Mouse (Mus musculus) megakaryocyte, embryonic 14.5 days (primary cell): ENCODE data around the gene Tspan15. TPM values are rescaled to one million over a fixed set of nuclear protein-coding genes. Genes with fewer than 3 reads are reported as not detected.

Experiments
- H3K27me3 ChIP-seq: replicated peaks from 2 replicates; pipeline ENCODE3; 2012; ENCODE audit warnings: inconsistent platforms
- H3K36me3 ChIP-seq: replicated peaks from 2 replicates; pipeline ENCODE3; 2012; ENCODE audit warnings: low read length, inconsistent platforms, mixed read lengths
- H3K4me1 ChIP-seq: 2 replicates; pipeline ENCODE4 v1.6.1; 2012; ENCODE audit warnings: inconsistent platforms
- H3K4me3 ChIP-seq: replicated peaks from 2 replicates; pipeline ENCODE3; 2012; ENCODE audit warnings: moderate library complexity, mild to moderate bottlenecking, inconsistent platforms
- H3K9me3 ChIP-seq: 2 replicates; pipeline ENCODE4 v1.6.1; 2012; ENCODE audit warnings: inconsistent platforms
- FLI1 ChIP-seq: IDR thresholded peaks from 2 replicates; pipeline ENCODE4 v1.6.1; 2012; ENCODE audit warnings: low read length, inconsistent platforms, mixed read lengths
- GATA1 ChIP-seq: IDR thresholded peaks from 3 replicates; pipeline ENCODE4 v1.6.1; 2012; ENCODE audit warnings: mixed read lengths, low read length, inconsistent platforms, borderline replicate concordance
- polyA plus RNA-seq: library from polyadenylated mRNA; stranded (reverse); fragments of >175 nt; gene quantifications from 2 replicates; pipeline ENCODE4 v1.2.3, GENCODE M21; 2012; ENCODE audit warnings: low replicate concordance; ENCODE audit not compliant: insufficient read depth

The Tspan15 gene
- polyA plus RNA-seq, result not detected in 2 replicates

DNA sequence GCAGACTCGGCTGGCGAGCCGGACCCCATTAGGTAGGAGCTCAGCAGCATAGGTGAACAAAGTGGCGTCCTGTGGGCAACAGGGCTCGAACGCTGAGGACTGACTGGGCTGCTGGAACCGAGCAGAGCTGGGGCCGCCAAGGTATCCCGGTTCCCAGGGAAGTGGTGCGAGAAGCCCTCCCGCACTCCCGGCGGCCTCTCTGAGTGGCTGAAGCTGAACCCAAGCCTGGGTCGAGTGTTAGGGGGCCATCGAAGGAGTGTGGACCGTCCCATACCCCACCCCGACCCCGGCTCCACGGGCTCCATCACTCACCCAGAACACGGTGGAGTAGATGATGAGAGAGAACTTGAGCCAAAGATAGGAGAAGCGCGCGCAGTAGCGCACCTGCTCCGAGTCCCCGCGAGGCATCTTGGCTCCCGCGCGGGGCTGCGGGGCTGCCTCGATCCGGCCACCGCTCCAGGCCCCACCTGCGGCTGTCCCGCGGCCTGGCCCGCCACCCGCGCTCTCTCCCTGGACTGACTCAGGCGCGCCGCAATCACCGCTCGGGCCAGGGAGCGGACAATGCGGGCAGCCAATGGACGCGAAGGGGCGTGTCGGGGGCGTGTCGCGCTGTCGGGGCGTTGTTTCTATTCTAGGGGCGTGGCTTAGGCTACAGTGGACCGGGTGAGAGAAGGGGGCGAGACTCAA is at the start of gene Tspan15:
Gene Tspan15, minus strand, starts transcription at position 544 of the 687 bp plus-strand sequence.
- peak within 1 kb of the TSS; percentile 86 for H3K4me3 ChIP-seq
- no peaks in the 10 kb centered on the region for H3K9me3 ChIP-seq
- peaks cover 13% of the 10 kb centered on the region for H3K4me1 ChIP-seq
- H3K27me3 ChIP-seq, result peaks cover 82% of the 10 kb centered on the region
- no peak for TF ChIP-seq GATA1
- no peaks in the 10 kb centered on the region for H3K36me3 ChIP-seq

DNA sequence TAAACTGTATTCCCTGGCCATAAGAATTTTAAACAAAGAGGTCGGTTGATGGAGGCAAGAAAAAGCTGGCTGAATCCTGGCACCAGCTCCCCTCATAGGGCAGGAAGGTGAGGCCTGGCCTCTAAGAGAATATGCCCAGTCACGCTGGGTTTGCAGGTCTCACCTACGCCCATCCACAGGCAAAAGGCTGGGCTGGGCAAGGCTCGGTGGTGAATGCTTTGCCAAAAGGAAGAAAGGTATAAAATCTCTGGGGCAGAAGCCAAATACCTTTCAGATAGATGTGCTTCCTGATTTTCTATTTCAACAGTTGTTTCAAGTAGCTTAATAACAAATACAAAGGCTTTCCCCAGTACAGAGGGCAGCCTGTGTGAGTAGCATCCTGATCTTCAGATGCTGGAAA is 48.6 kb upstream of the Tspan15 start:
- TF ChIP-seq FLI1 (no peak), GATA1 (no peak)
- Histone ChIP-seq H3K4me3 (no peak overlapping the region), H3K36me3 (peaks cover 98% of the 10 kb centered on the region), H3K9me3 (no peaks in the 10 kb centered on the region), H3K27me3 (no peaks in the 10 kb centered on the region), H3K4me1 (peaks cover 9% of the 10 kb centered on the region; the same call in 1 of the 2 replicates)

GRCm38 (mm10) chr10:62279066-62279465 is 48.0 kb upstream of the Tspan15 start:
- peaks cover 9% of the 10 kb centered on the region; the same call in 1 of the 2 replicates for H3K4me1 ChIP-seq
- no peaks in the 10 kb centered on the region for H3K9me3 ChIP-seq
- H3K36me3 ChIP-seq, result peaks cover 98% of the 10 kb centered on the region
- H3K27me3 ChIP-seq, result no peaks in the 10 kb centered on the region
- no peak overlapping the region for H3K4me3 ChIP-seq
- no peak for TF ChIP-seq GATA1
- TF ChIP-seq FLI1, result no peak

GRCm38 (mm10) chr10:62277499-62278293 is 46.6 kb upstream of the Tspan15 start:
- TF ChIP-seq GATA1, result no peak
- no peak for TF ChIP-seq FLI1
- Histone ChIP-seq H3K27me3 (no peaks in the 10 kb centered on the region), H3K36me3 (peaks cover 98% of the 10 kb centered on the region), H3K4me3 (no peak overlapping the region), H3K9me3 (no peaks in the 10 kb centered on the region), H3K4me1 (peaks cover 4% of the 10 kb centered on the region; the same call in 1 of the 2 replicates)

- Histone ChIP-seq H3K36me3 (peaks cover 96% of the 10 kb centered on the region), H3K27me3 (no peaks in the 10 kb centered on the region), H3K4me1 (peaks cover 3% of the 10 kb centered on the region; the same call in 1 of the 2 replicates), H3K9me3 (no peaks in the 10 kb centered on the region), H3K4me3 (no peak overlapping the region)
- TF ChIP-seq GATA1 (no peak), FLI1 (no peak)
These were observed 44.2 kb upstream of the Tspan15 start for GRCm38 (mm10) chr10:62275235-62275634.

DNA sequence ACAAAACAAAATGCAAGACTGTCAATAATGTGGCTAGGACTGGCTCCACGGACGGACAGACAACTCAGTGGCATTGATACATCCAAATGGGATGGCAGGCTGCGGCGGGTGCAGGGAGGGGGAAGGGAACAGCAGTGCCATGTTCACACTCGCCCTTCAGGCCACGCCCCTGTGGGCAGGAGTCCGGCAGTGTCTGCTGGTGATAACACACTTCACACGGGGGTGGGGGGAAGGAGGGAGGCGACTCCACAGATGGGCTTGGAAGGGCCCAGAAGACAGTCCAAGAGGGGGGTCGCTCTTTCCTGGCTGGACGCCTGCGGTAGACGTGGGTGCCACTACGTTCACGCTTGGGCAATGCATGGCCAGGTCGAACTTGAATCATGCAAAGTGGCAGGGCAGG is 38.2 kb upstream of the Tspan15 start:
- peaks cover 34% of the 10 kb centered on the region for H3K4me1 ChIP-seq
- peaks cover 67% of the 10 kb centered on the region for H3K36me3 ChIP-seq
- H3K9me3 ChIP-seq, result no peaks in the 10 kb centered on the region
- no peaks in the 10 kb centered on the region for H3K27me3 ChIP-seq
- no peak overlapping the region for H3K4me3 ChIP-seq
- TF ChIP-seq GATA1 (no peak), FLI1 (no peak)

DNA sequence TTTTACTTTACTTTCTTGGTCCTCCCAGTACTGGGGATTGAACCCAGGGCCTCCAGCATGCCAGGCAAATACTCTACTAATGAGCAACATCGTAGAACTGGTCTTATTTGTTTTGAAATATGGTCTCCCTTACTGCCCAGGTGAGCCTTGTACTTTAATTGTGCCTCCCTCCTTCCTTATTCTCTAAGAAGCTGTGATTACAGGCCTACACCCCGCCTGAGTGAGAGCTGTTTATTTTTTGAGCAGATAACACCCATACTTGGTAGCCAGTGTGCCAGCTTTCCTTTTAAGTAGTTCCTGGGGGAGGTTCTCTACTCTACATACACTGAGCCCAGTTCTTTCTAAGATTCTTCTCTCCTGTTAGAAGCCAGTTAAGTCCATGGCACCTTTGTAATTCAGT is 33.2 kb upstream of the Tspan15 start:
- no peak for TF ChIP-seq GATA1
- no peak for TF ChIP-seq FLI1
- Histone ChIP-seq H3K36me3 (peaks cover 20% of the 10 kb centered on the region), H3K4me1 (peaks cover 49% of the 10 kb centered on the region), H3K4me3 (no peak overlapping the region), H3K9me3 (no peaks in the 10 kb centered on the region), H3K27me3 (no peaks in the 10 kb centered on the region)

DNA sequence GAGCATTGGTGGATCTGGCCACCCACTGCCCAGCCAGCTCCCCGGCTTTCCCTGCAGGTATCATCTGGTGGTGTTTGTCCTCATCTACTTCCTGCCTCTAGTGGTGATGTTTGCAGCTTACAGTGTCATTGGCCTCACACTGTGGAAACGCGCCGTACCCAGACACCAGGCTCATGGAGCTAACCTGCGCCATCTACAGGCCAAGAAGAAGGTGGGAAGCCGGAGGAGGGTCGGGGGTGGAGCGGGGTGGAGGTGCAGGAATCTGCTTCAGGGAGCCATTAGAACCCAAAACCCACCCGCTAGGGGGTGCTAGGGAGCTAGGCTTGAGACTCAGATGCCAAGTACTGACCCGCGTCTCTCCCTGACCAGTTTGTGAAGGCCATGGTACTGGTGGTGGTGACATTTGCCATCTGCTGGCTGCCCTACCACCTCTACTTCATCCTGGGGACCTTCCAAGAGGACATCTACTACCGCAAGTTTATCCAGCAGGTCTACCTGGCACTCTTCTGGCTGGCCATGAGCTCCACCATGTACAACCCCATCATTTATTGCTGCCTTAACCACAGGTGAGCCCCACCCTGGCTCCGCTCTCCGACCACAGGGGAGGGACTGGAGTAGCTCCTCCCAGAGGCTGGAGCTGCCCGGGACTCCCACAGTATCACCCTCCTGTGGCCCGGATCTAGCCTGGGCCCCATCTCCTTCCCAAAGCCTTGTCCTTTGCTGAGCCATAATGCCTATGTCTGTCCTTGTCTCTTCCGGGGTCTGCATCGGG is 30.2 kb upstream of the Tspan15 start:
- TF ChIP-seq GATA1, result no peak
- no peak for TF ChIP-seq FLI1
- H3K9me3 ChIP-seq, result no peaks in the 10 kb centered on the region
- H3K4me1 ChIP-seq, result peaks cover 44% of the 10 kb centered on the region
- peak overlapping the region; percentile 64 for H3K4me3 ChIP-seq
- peaks cover 12% of the 10 kb centered on the region for H3K27me3 ChIP-seq
- H3K36me3 ChIP-seq, result no peaks in the 10 kb centered on the region

GRCm38 (mm10) chr10:62258298-62258697 is 27.2 kb upstream of the Tspan15 start:
- H3K9me3 ChIP-seq, result no peaks in the 10 kb centered on the region
- TF ChIP-seq FLI1, result no peak
- TF ChIP-seq GATA1, result no peak
- H3K36me3 ChIP-seq, result no peaks in the 10 kb centered on the region
- no peak overlapping the region for H3K4me3 ChIP-seq
- peaks cover 25% of the 10 kb centered on the region for H3K4me1 ChIP-seq
- H3K27me3 ChIP-seq, result peaks cover 26% of the 10 kb centered on the region
